Mouse (Mus musculus): ENCODE data around the gene St3gal3.

St3gal3 gene

DNA sequence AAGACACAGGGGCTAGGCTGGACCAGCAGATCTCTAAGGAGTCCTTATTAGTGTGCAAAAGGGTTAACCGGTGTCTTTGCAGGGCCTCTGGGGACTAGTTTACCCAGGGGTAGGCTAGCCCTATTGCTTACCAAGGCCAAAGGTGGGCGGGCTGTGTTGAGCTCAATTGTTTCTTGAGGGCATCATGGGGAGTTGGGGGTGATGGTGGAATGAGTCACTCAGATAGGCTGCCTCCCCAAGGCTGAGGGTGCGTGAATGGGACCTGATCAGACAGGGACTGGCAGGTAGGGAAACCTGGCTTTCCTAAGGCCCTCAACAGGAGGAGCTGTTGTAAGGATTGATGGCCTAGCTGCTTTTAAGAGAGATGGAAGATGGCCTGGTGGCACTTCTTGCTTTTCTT lies 142.7 kb downstream of the St3gal3 start:
- intact Hi-C loops (cut with DNase I) = no loop called here

- intact Hi-C loops (cut with DNase I) = no loop called here
These were observed 143.6 kb downstream of the St3gal3 start for GRCm38 (mm10) chr4:117991055-117991627.

- intact Hi-C loops (cut with DNase I) = no loop called here
These were observed 144.1 kb downstream of the St3gal3 start for GRCm38 (mm10) chr4:117990571-117990970.

GRCm38 (mm10) chr4:117989801-117990200 lies 144.9 kb downstream of the St3gal3 start:
- intact Hi-C loops (cut with DNase I) = no loop called here

DNA sequence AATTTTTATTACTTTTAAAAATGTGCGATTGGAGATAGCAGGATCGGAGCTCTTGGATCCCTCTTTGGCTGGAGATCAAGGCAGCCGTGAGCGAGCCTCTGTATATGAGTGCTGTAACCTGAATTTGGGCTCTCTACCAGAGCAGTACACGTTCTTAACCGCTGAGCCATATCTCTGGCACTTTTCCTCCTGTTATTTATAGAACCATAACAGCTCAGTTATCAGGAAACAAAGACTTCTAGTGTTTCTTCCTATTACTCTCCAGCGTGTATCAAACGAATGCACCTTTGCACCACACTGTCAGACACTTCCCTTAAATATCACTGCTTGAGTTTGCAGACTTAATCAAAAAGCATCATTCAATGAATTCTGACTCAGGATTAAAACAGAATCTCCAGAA lies 147.9 kb downstream of the St3gal3 start:
- intact Hi-C loops (cut with DNase I) = no loop called here

DNA sequence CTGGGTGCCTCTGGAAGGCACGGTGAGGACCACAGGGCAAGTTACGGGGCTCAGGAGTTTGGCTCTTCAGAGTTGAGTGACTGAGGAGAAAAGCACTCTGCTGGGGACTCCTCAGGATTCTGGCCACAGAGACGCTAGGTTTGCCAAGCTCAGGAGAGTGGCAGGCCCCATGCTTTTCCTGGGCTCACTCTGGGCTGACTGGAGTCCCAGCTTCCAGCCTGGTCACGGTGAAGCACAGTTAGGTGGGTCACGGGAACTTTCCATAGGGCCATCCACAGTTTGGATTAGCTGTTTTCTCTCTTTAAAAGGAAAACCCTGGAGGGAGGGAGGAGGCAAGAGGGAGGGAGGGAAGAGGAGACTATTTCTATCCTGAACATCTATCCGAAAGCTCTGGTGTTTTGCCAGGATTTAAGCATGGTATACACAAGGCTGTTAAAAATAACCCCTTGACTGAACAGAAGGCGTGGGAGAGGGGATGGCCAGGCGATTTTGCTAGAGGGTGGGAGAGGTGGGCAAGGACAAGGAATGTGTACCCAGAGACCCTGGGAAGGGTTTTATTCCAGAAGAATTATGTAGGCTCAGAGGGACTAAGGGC lies 149.6 kb downstream of the St3gal3 start:
- intact Hi-C loops (cut with DNase I) = no loop called here

DNA sequence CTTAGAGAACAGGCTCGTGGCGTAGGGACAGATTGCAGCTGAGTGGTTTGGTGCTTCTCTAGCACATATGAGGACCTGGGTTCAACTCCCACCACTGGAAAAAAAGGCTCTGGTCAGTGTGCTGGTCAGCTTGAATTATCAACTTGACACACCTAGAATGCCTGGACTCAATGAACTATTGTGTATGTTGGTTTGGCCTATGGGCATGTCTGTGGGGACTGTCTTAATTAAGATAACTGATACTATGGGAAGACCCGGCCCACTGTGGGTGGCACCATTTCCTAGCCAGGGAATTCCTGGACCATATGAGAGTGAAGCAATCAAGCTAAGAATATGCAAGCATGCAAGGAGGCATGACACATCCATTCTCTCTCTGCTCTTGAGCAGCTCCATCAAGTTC lies 150.5 kb downstream of the St3gal3 start:
- intact Hi-C loops (cut with DNase I) = no loop called here

DNA sequence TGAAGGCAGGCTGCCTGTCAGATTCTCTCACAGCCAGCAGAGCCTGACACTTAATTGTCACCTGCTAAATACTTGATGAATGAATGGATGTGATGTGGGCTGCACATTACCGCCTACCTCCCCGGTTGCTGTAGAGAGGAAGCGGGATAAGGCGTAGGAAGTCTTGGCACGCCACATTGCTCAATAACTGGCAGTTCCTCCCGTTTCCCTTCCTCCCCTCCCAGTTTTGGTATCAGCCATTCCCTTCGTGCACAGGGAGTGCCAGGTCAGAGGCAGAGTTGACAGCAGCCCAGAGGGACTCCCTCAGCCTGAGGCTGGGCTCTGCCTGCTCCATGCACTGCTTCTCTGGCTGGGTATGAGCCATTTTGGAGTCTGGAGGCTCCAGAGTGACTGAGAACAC lies 152.0 kb downstream of the St3gal3 start:
- intact Hi-C loops (cut with DNase I) = no loop called here

GRCm38 (mm10) chr4:117981518-117981917 lies 153.2 kb downstream of the St3gal3 start:
- intact Hi-C loops (cut with DNase I) = no loop called here

DNA sequence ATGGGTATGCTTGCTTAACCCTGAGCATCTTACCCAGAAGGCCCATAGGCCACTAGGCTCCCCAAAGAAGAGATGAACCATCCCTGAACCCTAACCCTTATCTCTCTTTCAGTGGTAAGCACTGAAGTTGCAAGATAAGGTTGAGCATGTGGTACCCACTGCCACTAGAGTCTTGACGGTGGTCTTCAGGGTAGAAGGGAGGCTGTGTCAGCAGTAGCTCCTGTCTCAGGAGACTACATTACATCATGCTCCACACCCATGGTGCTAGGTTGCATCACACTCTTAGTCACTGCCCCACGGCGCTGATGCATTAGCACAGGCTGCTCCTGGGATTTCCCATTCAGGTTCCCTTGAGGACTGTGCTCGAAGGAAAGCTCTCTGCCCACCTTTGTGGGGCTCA lies 154.6 kb downstream of the St3gal3 start:
- intact Hi-C loops (cut with DNase I) = no loop called here

GRCm38 (mm10) chr4:117979181-117979580 lies 155.5 kb downstream of the St3gal3 start:
- intact Hi-C loops (cut with DNase I) = no loop called here

GRCm38 (mm10) chr4:117978282-117978681 lies 156.4 kb downstream of the St3gal3 start:
- intact Hi-C loops (cut with DNase I) = no loop called here

DNA sequence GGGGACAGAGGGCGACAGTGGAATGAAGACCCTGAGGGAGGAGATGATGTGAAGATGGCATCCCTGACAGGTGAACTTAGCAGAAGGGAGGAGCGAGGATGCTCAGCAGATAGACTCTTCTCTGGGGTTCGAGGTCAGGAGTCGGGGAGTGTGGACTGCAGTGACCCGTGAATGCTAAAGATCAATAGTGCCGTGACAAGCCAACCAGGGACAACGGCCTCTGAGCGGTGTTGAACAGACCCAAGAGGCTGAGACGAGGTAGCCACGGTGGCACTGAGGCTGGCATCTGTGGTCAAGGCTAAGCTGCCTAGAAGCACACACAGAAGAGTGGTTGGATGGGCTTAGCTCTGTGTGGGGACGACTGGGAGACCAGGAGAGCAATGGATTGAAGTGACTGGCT lies 156.9 kb downstream of the St3gal3 start:
- intact Hi-C loops (cut with DNase I) = no loop called here

GRCm38 (mm10) chr4:117977371-117977770 lies 157.3 kb downstream of the St3gal3 start:
- intact Hi-C loops (cut with DNase I) = no loop called here

DNA sequence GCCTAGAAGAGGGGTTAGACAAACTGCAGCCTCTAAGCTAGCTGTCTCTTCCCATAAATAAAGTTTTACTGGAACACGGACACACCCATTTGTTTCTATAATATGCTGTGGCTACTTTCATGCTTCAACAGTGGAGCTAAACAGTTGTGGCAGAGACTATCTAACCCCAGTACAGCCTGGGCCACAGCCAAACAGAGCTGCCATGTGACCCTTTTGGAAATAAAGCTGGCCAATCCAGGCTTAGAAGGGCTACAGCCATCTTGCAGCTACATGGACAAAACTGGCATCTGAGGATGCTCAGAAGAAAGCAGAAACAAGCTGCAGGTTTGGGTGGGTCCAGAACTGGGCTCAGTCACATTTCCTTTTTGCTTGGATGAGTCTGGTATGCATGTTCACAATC lies 158.9 kb downstream of the St3gal3 start:
- intact Hi-C loops (cut with DNase I) = no loop called here

- intact Hi-C loops (cut with DNase I) = no loop called here
These were observed 160.0 kb downstream of the St3gal3 start for GRCm38 (mm10) chr4:117974719-117975118.

DNA sequence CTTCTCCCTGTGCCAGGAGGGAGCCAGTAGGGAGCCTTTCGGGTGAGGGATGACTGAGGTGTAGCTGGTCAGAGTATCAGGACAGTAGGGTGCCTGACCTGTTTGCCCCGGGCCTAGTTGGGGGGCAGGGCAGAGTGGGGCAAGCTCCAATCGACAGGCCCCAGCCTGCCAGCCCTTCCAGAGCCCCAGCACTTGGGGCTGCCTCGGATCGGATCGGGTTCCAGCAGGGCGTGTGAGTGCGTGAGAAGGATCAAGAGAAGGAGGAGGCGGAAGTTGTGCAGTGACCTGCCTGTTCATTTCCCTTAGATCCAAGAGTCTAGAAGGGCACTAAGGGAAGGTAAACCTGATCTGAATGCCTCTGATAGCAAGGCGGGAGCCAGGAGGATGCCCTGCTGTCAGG lies 161.7 kb downstream of the St3gal3 start:
- intact Hi-C loops (cut with DNase I) = no loop called here

DNA sequence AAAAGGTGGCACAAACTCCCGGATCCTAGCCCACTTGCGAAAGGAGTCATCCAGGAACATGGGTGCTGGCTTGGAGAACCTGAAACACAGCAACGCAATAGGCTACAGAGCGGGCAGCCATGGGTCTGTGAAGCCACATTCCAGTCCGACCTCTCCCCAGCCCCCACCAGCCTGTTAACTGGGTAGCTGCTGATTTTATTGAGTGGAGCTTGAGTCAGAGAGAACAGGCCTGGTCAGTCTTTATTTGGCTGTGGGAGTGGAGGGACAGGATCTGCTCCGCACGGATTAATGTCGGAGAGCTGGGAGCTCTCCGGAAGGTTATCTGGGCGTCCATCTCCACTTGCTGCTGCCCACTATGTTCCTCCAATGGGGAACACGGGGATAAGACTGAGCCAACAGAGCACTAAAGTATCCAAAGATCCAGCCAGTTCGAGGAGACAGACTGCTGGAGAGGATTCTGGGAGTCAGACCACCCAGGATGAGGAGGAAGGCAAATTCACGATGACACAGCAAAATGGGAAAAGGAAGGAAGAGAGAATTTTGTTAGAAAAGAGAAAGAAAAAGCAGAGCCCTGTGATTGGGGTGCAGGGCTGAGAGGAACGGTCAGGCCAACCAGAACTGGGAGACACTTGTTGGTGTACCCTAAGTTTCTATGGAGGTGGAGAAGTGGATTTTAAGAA lies 170.2 kb downstream of the St3gal3 start:
- intact Hi-C loops (cut with DNase I) = no loop called here

GRCm38 (mm10) chr4:117957492-117957891 lies 177.2 kb downstream of the St3gal3 start:
- intact Hi-C loops (cut with DNase I) = no loop called here

GRCm38 (mm10) chr4:117947493-117947892 lies 187.2 kb downstream of the St3gal3 start:
- intact Hi-C loops (cut with DNase I) = no loop called here

- intact Hi-C loops (cut with DNase I) = no loop called here
These were observed 187.9 kb downstream of the St3gal3 start for GRCm38 (mm10) chr4:117946639-117947305.

DNA sequence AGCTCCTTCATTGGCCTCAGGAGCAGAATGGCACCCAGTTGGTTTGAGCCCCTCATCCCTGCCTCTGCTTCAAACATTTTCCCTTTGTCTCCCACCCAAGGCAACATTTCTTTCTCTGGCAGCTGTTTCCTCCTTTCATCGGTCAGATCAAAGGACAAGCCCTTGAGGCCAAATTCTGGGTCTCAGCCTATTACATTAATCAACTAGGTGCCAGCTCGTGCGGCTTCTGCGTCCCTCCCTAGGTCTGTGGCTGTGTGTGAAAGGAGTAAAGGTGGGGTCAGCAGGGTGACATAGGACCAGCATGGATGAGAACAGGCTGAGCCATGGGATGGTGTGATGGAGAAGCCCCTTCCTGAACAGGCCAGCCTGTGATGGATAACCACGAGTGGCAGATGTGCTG lies 191.4 kb downstream of the St3gal3 start:
- intact Hi-C loops (cut with DNase I) = no loop called here

All from adrenal gland (tissue).